Mouse (Mus musculus) myocyte (in vitro differentiated cells): ENCODE results near the gene Sipa1l1.

ENCODE experiments used
- E2F4 ChIP-seq: IDR thresholded peaks from one replicate; pipeline ENCODE4 v1.6.1; 2011; ENCODE audit warnings: mild to moderate bottlenecking, control low read depth, moderate library complexity; ENCODE audit not compliant: insufficient read depth
- MAX ChIP-seq: IDR thresholded peaks from one replicate; pipeline ENCODE4 v1.6.1; 2011; ENCODE audit warnings: low read depth, mild to moderate bottlenecking, control low read depth
- MYOG ChIP-seq, 3 experiments: IDR thresholded peaks; one replicate each; pipeline ENCODE4 v1.6.1; 2011; ENCODE audit warnings: control low read depth in 2 of 3, low read depth in 2 of 3, mild to moderate bottlenecking in 2 of 3; ENCODE audit not compliant: insufficient read length in 2 of 3, control insufficient read depth in 1 of 3, insufficient read depth in 1 of 3
- POLR2A ChIP-seq: IDR thresholded peaks from one replicate; pipeline ENCODE4 v1.6.1; 2011; ENCODE audit warnings: low read depth, mild to moderate bottlenecking, control low read depth, moderate library complexity; ENCODE audit not compliant: insufficient read length
- TCF12 ChIP-seq: IDR thresholded peaks from one replicate; pipeline ENCODE4 v1.6.1; 2011; ENCODE audit warnings: mild to moderate bottlenecking, control low read depth; ENCODE audit not compliant: poor library complexity, insufficient read depth, severe bottlenecking

DNA sequence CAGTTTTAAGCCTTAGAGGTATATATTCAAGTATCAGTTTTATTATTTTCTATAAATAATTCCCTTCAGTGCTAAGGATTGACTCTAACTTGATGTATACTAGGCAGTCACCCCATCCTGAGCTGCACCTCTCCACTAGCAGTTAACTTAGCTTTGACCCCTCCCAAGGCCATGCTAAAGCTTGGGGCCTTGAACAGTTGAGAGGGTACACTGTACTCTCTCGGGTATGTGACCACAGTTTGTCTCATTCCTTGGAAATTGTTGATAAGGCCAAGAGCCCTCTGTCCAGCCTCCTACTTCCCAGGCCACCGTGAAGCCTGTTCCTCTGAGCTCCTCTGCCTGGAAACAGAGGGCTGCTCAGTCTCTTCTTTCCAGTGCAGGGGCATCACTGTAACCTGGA, 187.4 kb downstream of the Sipa1l1 start:
- no peak for TF ChIP-seq MAX
- no peak for TF ChIP-seq E2F4
- no peak for TF ChIP-seq POLR2A
- TF ChIP-seq MYOG (IDR thresholded peaks at IDR 0.05; ENCODE audit: control insufficient read depth in 1 of 3, insufficient read depth in 1 of 3, insufficient read length in 2 of 3, low read depth in 2 of 3): no peak
- no peak for TF ChIP-seq TCF12
